Mouse (Mus musculus) olfactory bulb, adult 2 months (tissue): ENCODE data around the gene Elfn2.

Experiments
- CTCF ChIP-seq: fragments of 200-500 bp; IDR thresholded peaks from 2 replicates; pipeline ENCODE4 v1.5.1; 2012; ENCODE audit warnings: low read depth, mild to moderate bottlenecking, low read length, moderate library complexity; ENCODE audit not compliant: insufficient read depth
- POLR2A ChIP-seq: fragments of 200-500 bp; IDR thresholded peaks from 2 replicates; pipeline ENCODE4 v1.6.1; 2012; ENCODE audit warnings: mild to moderate bottlenecking, low read depth, low read length, moderate library complexity; ENCODE audit not compliant: insufficient read depth

DNA sequence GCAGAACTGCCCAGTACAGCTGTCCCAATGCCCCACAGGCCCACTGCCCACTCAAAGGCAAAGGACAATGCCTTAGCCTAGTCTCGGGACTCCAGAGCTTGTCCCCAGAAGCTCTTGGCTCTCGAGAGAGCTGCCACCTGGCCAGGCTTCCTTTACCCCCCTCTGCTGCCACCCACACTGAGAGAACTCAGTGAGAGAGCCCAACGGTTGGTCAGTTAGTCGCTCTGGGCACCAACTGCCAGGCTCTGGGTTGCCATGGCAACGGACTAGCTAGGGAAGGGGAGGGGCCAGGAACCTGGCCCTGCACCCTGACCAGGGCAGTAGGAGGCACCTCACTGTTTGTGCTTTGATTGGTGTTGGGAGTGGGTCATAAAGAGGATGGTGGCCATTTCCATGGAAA lies 48.2 kb downstream of the Elfn2 start:
- TF ChIP-seq POLR2A (no peak), CTCF (no peak)
